Mouse (Mus musculus) hindbrain, embryonic 10.5 days (tissue): ENCODE results near the gene Pnmt. TPM values are rescaled to one million over a fixed set of nuclear protein-coding genes. Genes with fewer than 3 reads are reported as not detected.
"Not testable (repeated sequence)": the region's sequence is repeated elsewhere in the genome, so short reads cannot be mapped to it uniquely, and the experiment has no call there.

Source experiments
- DNase-seq: peaks from one replicate; pipeline ENCODE4 v3.0.0-alpha.2; 2017; ENCODE audit warnings: low spot score
- H3K27ac ChIP-seq: fragments of 300-500 bp; sonication (generic); 2 replicates; pipeline ENCODE4 v1.5.1; 2016; ENCODE audit warnings: mild to moderate bottlenecking, moderate library complexity
- H3K27me3 ChIP-seq: fragments of 300-500 bp; sonication (generic); 2 replicates; pipeline ENCODE4 v1.6.1; 2016; ENCODE audit warnings: mild to moderate bottlenecking; ENCODE audit not compliant: poor library complexity, insufficient read depth, severe bottlenecking
- H3K36me3 ChIP-seq: fragments of 300-500 bp; sonication (generic); 2 replicates; pipeline ENCODE4 v1.6.1; 2016; ENCODE audit warnings: mild to moderate bottlenecking, moderate library complexity
- H3K4me1 ChIP-seq: fragments of 300-500 bp; sonication (generic); replicated peaks from 2 replicates; pipeline ENCODE4 v1.6.1; 2016; ENCODE audit warnings: mild to moderate bottlenecking
- H3K4me3 ChIP-seq: fragments of 300-500 bp; sonication (generic); 2 replicates; pipeline ENCODE4 v1.5.1; 2016; ENCODE audit warnings: mild to moderate bottlenecking, moderate library complexity
- H3K9me3 ChIP-seq: fragments of 300-500 bp; sonication (generic); 2 replicates; pipeline ENCODE4 v1.6.1; 2016; ENCODE audit warnings: mild to moderate bottlenecking, moderate library complexity
- WGBS: fragments of 180-500 bp; shearing (Covaris S2); methylation state at CpG from one replicate; pipeline ENCODE4 v1.1.7; 2016; 5-methylcytosine and 5-hydroxymethylcytosine counted together
- polyA plus RNA-seq: library from polyadenylated mRNA; unstranded; fragments of >200 nt; fragmentation: Nextera tagmentation; extraction: Ambion mirVana; gene quantifications from 2 replicates; pipeline ENCODE4 v1.2.1, GENCODE M21; 2016

The Pnmt gene
- polyA plus RNA-seq, 1 experiment from 2014 or later, result 1.2 TPM

- no peak overlapping the region for H3K27ac ChIP-seq
- H3K9me3 ChIP-seq, result no peaks in the 10 kb centered on the region
- no peak overlapping the region for H3K4me3 ChIP-seq
- H3K4me1 ChIP-seq, result peaks cover 24% of the 10 kb centered on the region
- peaks cover 54% of the 10 kb centered on the region for H3K36me3 ChIP-seq
- WGBS, result 93% methylated on average over 2 of the region's 2 CpGs
- DNase-seq, result no peak
- peaks cover 33% of the 10 kb centered on the region for H3K27me3 ChIP-seq
These were observed 4.6 kb upstream of the Pnmt start for GRCm38 (mm10) chr11:98381651-98382050.

- H3K27ac ChIP-seq, H3K9me3 ChIP-seq, DNase-seq, H3K4me3 ChIP-seq: not testable (repeated sequence)
- 55% methylated on average over 2 of the region's 2 CpGs for WGBS
- H3K36me3 ChIP-seq, result peaks cover 46% of the 10 kb centered on the region
- H3K27me3 ChIP-seq, result peaks cover 41% of the 10 kb centered on the region
- H3K4me1 ChIP-seq, result peaks cover 28% of the 10 kb centered on the region
These were observed 3.8 kb upstream of the Pnmt start for GRCm38 (mm10) chr11:98382405-98382804.

- H3K27me3 ChIP-seq, result peaks cover 51% of the 10 kb centered on the region
- no peak within 1 kb of the TSS for H3K4me3 ChIP-seq
- H3K9me3 ChIP-seq, result no peaks in the 10 kb centered on the region
- H3K4me1 ChIP-seq, result peaks cover 38% of the 10 kb centered on the region
- peaks cover 36% of the 10 kb centered on the region for H3K36me3 ChIP-seq
- WGBS, result 64% methylated on average over 14 of the region's 14 CpGs
- DNase-seq, result no peak
- H3K27ac ChIP-seq, result peak within 1 kb of the TSS; percentile 16; the same call in 1 of the 2 replicates
These were observed 2.8 kb upstream of the Pnmt start, which contains the start of gene Tcap for GRCm38 (mm10) chr11:98383261-98384030. Tcap (plus strand) TSS chr11:98383811.

GRCm38 (mm10) chr11:98384216-98384615 lies 2.0 kb upstream of the Pnmt start:
- Histone ChIP-seq H3K27ac (0 out of 2 replicates have a peak overlapping the region, but pooled peaks have one; percentile 16), H3K9me3 (no peaks in the 10 kb centered on the region), H3K36me3 (peaks cover 28% of the 10 kb centered on the region), H3K4me3 (no peak overlapping the region), H3K4me1 (peaks cover 46% of the 10 kb centered on the region), H3K27me3 (peaks cover 59% of the 10 kb centered on the region)
- no peak for DNase-seq
- 68% methylated on average over 20 of the region's 20 CpGs for WGBS

- Histone ChIP-seq H3K36me3 (peaks cover 20% of the 10 kb centered on the region), H3K27ac (0 out of 2 replicates have a peak overlapping the region, but pooled peaks have one; percentile 16), H3K4me1 (peaks cover 49% of the 10 kb centered on the region), H3K9me3 (no peaks in the 10 kb centered on the region), H3K4me3 (no peak overlapping the region), H3K27me3 (peaks cover 65% of the 10 kb centered on the region)
- no peak for DNase-seq
- 65% methylated on average over 8 of the region's 8 CpGs for WGBS
These were observed 1.3 kb upstream of the Pnmt start for GRCm38 (mm10) chr11:98384721-98385637.

GRCm38 (mm10) chr11:98386596-98386995 lies 346 bp downstream of the Pnmt start:
- DNase-seq, result no peak
- Histone ChIP-seq H3K9me3 (no peaks in the 10 kb centered on the region), H3K4me3 (peak overlapping the region; percentile 21; the same call in 1 of the 2 replicates), H3K27me3 (peaks cover 81% of the 10 kb centered on the region), H3K27ac (no peak overlapping the region), H3K36me3 (peaks cover 4% of the 10 kb centered on the region), H3K4me1 (peaks cover 51% of the 10 kb centered on the region)
- WGBS, result 20% methylated on average over 24 of the region's 24 CpGs

GRCm38 (mm10) chr11:98387056-98387577 lies 867 bp downstream of the Pnmt start:
- H3K4me3 ChIP-seq, result no peak overlapping the region
- peaks cover 87% of the 10 kb centered on the region for H3K27me3 ChIP-seq
- no peaks in the 10 kb centered on the region for H3K9me3 ChIP-seq
- H3K4me1 ChIP-seq, result peaks cover 56% of the 10 kb centered on the region
- 54% methylated on average over 14 of the region's 14 CpGs for whole genome bisulfite sequencing
- H3K36me3 ChIP-seq, result no peaks in the 10 kb centered on the region
- no peak overlapping the region for H3K27ac ChIP-seq
- no peak for DNase-seq

- Histone ChIP-seq H3K27ac (no peak overlapping the region), H3K9me3 (no peaks in the 10 kb centered on the region), H3K36me3 (no peaks in the 10 kb centered on the region), H3K4me3 (no peak overlapping the region), H3K27me3 (peaks cover 98% of the 10 kb centered on the region), H3K4me1 (peaks cover 61% of the 10 kb centered on the region)
- no peak for DNase-seq
- WGBS, result 78% methylated on average over 10 of the region's 10 CpGs
These were observed 2.0 kb downstream of the Pnmt start for GRCm38 (mm10) chr11:98388282-98388681.

- Histone ChIP-seq H3K36me3 (no peaks in the 10 kb centered on the region), H3K27me3 (peaks cover 91% of the 10 kb centered on the region), H3K9me3 (no peaks in the 10 kb centered on the region), H3K4me3 (no peak overlapping the region), H3K4me1 (peaks cover 55% of the 10 kb centered on the region), H3K27ac (no peak overlapping the region; the same call in 1 of the 2 replicates)
- peak; percentile 52 for DNase-seq
- 23% methylated on average over 9 of the region's 9 CpGs for WGBS
These were observed 3.1 kb downstream of the Pnmt start for GRCm38 (mm10) chr11:98389221-98389780.

GRCm38 (mm10) chr11:98390141-98390540 lies 3.9 kb downstream of the Pnmt start:
- Histone ChIP-seq H3K36me3 (no peaks in the 10 kb centered on the region), H3K4me1 (peaks cover 54% of the 10 kb centered on the region), H3K4me3 (no peak overlapping the region), H3K27me3 (peaks cover 83% of the 10 kb centered on the region), H3K9me3 (no peaks in the 10 kb centered on the region), H3K27ac (no peak overlapping the region)
- no peak for DNase-seq
- WGBS, result 70% methylated on average over 12 of the region's 12 CpGs

- no peaks in the 10 kb centered on the region for H3K36me3 ChIP-seq
- H3K27me3 ChIP-seq, result peaks cover 64% of the 10 kb centered on the region
- WGBS, result 15% methylated on average over 8 of the region's 8 CpGs
- no peak overlapping the region for H3K4me3 ChIP-seq
- H3K4me1 ChIP-seq, result peaks cover 47% of the 10 kb centered on the region
- H3K27ac ChIP-seq, result no peak overlapping the region
- no peak for DNase-seq
- no peaks in the 10 kb centered on the region for H3K9me3 ChIP-seq
These were observed 5.8 kb downstream of the Pnmt start for GRCm38 (mm10) chr11:98392034-98392433.

GRCm38 (mm10) chr11:98392645-98393044 lies 6.4 kb downstream of the Pnmt start:
- Histone ChIP-seq H3K4me1 (peaks cover 43% of the 10 kb centered on the region), H3K4me3 (no peak overlapping the region), H3K9me3 (no peaks in the 10 kb centered on the region), H3K27ac (peak overlapping the region; percentile 47; the same call in 1 of the 2 replicates), H3K27me3 (peaks cover 58% of the 10 kb centered on the region), H3K36me3 (no peaks in the 10 kb centered on the region)
- WGBS, result 50% methylated on average over 4 of the region's 4 CpGs
- no peak for DNase-seq
